Mouse (Mus musculus): ENCODE results near the gene Cd300ld.
"Not testable (repeated sequence)": the region's sequence is repeated elsewhere in the genome, so short reads cannot be mapped to it uniquely, and the experiment has no call there.

The Cd300ld gene

GRCm38 (mm10) chr11:114989793-114990192 lies at the start of gene Cd300ld:
Cd300ld (minus strand) TSS chr11:114989922.
- DNase-seq (ENCODE audit: low spot score in 2 of 2), result no peak

- not testable (repeated sequence) for DNase-seq (ENCODE audit: low spot score in 2 of 2)
These were observed 47.9 kb upstream of the Cd300ld start, which contains the start of gene Cd300ld5 for GRCm38 (mm10) chr11:115037669-115038068. Cd300ld5 (minus strand) TSS chr11:115037769.

GRCm38 (mm10) chr11:115026912-115027311 lies 37.2 kb upstream of the Cd300ld start, which contains the start of gene Cd300ld4:
Cd300ld4 (minus strand) TSS chr11:115027012.
- not testable (repeated sequence) for DNase-seq (ENCODE audit: low spot score in 2 of 2)

- not testable (repeated sequence) for DNase-seq (ENCODE audit: low spot score in 2 of 2)
These were observed 26.4 kb upstream of the Cd300ld start, which contains the start of gene Cd300ld2 for GRCm38 (mm10) chr11:115016093-115016492. Cd300ld2 (minus strand) TSS chr11:115016193.

GRCm38 (mm10) chr11:115004070-115004469 lies 14.3 kb upstream of the Cd300ld start:
- no peak for DNase-seq (ENCODE audit: low spot score in 2 of 2)

GRCm38 (mm10) chr11:115001474-115002040 lies 11.8 kb upstream of the Cd300ld start, which contains the start of gene Cd300c2:
Cd300c2 (minus strand) TSS chr11:115001880.
- DNase-seq (ENCODE audit: low spot score in 2 of 2), result no peak

- no peak for DNase-seq (ENCODE audit: low spot score in 2 of 2)
These were observed 7.9 kb downstream of the Cd300ld start for GRCm38 (mm10) chr11:114981866-114982265.

GRCm38 (mm10) chr11:114972726-114973125 lies 17.0 kb downstream of the Cd300ld start:
- DNase-seq (ENCODE audit: low spot score in 2 of 2), result no peak

- no peak for DNase-seq (ENCODE audit: low spot score in 2 of 2)
These were observed 20.9 kb downstream of the Cd300ld start, which contains the start of gene Cd300c for GRCm38 (mm10) chr11:114968752-114969207. Cd300c (minus strand) TSS chr11:114969157.

GRCm38 (mm10) chr11:114965182-114965828 lies 24.4 kb downstream of the Cd300ld start:
- no peak for DNase-seq (ENCODE audit: low spot score in 2 of 2)

GRCm38 (mm10) chr11:114960369-114960768 lies 29.4 kb downstream of the Cd300ld start:
- DNase-seq (ENCODE audit: low spot score in 2 of 2), result no peak

- no peak for DNase-seq (ENCODE audit: low spot score in 2 of 2)
These were observed 55.6 kb downstream of the Cd300ld start, which contains the start of gene Cd300lb for GRCm38 (mm10) chr11:114934144-114934543. Cd300lb (minus strand) TSS chr11:114934386.

GRCm38 (mm10) chr11:114933591-114933990 lies 56.1 kb downstream of the Cd300ld start:
- no peak for DNase-seq (ENCODE audit: low spot score in 2 of 2)

All from frontal cortex, postnatal 14 days (tissue).